Mouse (Mus musculus): ENCODE measurements around the gene Stab2. TPM values are rescaled to one million over a fixed set of nuclear protein-coding genes. Genes with fewer than 3 reads are reported as not detected.
A peak's percentile ranks its signal among the peaks of the same experiment; 100 is the strongest.

Stab2 gene
- 2.1 and 6.5 TPM in 2 replicates for total RNA-seq (2015; ENCODE audit: low replicate concordance)
- 1.5 and 2.0 TPM in 2 replicates for total RNA-seq (2017; ENCODE audit: low replicate concordance)

- no peak for ATAC-seq (replicated peaks; ENCODE audit: low FRiP score, poor library complexity, severe bottlenecking)
Observed at GRCm38 (mm10) chr10:87007385-87008214, at the start of gene Stab2. Gene Stab2 (minus strand): TSS chr10:87008025.

- no peak for ATAC-seq (replicated peaks; ENCODE audit: low FRiP score, poor library complexity, severe bottlenecking)
Observed at GRCm38 (mm10) chr10:87051714-87052113, 43.9 kb upstream of the Stab2 start.

- no peak for ATAC-seq (replicated peaks; ENCODE audit: low FRiP score, poor library complexity, severe bottlenecking)
Observed at GRCm38 (mm10) chr10:87049179-87049578, 41.4 kb upstream of the Stab2 start.

DNA sequence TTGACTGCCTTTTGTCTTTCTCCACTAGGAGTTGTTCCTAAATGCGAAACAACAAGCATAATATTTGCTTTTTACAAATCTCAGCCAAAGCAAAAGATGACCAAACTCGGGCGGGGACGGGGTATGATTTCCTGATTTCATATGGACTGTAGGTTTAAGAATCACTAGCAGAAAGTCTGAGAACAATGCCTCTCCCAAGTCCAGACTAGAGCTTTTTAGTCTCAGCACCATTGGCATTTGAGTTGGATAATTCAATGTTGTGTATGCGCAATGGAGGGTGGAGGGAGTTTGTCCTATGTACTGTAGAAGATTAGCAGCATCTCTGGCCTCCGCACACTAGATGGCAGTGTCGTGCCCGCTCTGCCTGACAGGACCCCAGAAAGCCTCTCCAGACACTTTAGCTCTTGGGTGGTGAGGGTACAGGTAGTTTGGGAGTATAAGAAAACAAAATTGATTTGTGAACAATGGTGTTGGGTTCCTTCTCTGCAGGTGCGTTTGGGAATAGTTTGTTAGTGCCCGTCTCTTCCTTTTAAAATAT is 39.2 kb upstream of the Stab2 start:
- ATAC-seq (replicated peaks; ENCODE audit: low FRiP score, poor library complexity, severe bottlenecking), result no peak

GRCm38 (mm10) chr10:87046469-87046868 is 38.6 kb upstream of the Stab2 start:
- ATAC-seq (replicated peaks; ENCODE audit: low FRiP score, poor library complexity, severe bottlenecking), result no peak

GRCm38 (mm10) chr10:87045273-87045672 is 37.4 kb upstream of the Stab2 start:
- no peak for ATAC-seq (replicated peaks; ENCODE audit: low FRiP score, poor library complexity, severe bottlenecking)

- ATAC-seq (replicated peaks; ENCODE audit: low FRiP score, poor library complexity, severe bottlenecking), result no peak
Observed at GRCm38 (mm10) chr10:87041265-87041664, 33.4 kb upstream of the Stab2 start.

DNA sequence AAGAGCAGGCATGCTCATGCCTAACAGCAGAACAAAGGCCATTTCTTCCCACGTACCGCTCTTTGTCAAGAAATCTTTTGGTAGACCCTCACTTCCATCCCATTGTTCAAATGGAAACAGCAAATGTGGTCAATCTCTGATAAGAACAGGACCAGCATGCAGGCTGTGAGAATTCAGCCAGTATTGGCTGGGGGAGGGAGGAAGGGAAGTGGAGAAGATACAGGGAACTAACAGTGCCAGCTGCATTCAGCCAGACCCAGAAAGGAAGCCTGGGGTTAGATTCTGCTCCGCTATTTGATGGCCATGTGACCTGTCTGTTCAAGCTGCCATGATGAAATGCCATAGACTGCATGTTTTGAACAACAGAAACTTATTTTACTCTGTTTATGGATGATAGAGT is 32.0 kb upstream of the Stab2 start:
- ATAC-seq (replicated peaks; ENCODE audit: low FRiP score, poor library complexity, severe bottlenecking), result no peak

DNA sequence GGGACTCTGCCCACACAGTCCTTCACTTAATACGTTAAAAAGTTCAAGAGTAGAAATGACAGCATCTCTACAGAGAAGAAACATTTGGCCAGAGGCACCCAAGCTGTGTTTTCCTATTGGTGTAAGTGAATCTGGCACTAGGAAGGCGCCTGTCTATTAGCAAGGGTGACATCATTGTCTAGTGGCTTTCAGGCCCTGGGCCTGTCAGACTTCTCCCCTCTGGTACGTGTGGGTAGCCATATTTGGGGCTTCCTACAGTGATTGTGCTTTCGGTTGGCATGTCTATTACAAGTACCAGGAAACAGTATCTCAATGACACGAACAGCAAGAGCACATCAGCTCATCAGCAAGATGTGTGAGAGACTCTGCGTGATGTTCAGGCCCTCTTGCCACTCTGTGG is 31.5 kb upstream of the Stab2 start:
- ATAC-seq (replicated peaks; ENCODE audit: low FRiP score, poor library complexity, severe bottlenecking), result no peak

DNA sequence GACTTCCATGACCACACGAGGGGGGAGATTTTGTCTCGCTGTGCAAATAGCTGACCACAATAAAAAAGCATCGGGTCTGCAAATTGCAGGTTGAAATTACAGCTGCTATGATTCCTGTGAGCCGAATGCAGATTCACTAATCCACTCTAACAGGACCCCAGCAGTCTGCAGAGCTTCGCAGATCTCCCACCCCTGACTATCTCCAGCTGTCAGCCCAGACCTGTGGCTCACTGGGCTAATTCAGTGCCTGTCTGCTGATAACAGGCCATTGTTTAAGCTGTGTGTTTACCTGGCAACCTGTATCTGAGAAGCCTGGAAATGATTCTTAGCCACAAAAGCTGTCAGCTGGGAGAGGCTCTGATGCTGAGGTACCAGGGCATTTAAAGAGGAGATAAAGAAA is 29.2 kb upstream of the Stab2 start:
- ATAC-seq (replicated peaks; ENCODE audit: low FRiP score, poor library complexity, severe bottlenecking), result no peak

DNA sequence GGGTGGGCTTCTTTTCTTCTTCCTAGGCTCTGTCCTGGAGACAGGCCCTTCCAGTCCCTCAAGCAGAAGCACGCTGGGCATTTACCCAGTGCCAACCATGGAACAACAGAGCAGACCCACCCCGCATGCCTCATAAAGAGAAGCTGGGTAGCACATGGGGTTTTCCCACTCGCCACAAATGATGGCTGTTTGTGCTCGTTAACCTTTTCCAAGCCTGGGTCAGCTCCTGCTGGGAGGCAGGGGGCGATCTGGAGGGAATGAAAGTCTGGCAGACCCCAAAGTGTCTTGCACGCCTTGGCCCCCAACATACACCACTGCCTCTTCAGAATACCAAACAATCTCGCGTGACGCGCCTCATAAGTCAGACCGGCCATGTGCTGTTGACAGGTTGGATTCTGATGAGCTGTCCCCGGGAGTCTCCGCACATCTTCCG is 28.5 kb upstream of the Stab2 start:
- no peak for ATAC-seq (replicated peaks; ENCODE audit: low FRiP score, poor library complexity, severe bottlenecking)

- ATAC-seq (replicated peaks; ENCODE audit: low FRiP score, poor library complexity, severe bottlenecking), result no peak
Observed at GRCm38 (mm10) chr10:87035866-87036265, 28.0 kb upstream of the Stab2 start.

DNA sequence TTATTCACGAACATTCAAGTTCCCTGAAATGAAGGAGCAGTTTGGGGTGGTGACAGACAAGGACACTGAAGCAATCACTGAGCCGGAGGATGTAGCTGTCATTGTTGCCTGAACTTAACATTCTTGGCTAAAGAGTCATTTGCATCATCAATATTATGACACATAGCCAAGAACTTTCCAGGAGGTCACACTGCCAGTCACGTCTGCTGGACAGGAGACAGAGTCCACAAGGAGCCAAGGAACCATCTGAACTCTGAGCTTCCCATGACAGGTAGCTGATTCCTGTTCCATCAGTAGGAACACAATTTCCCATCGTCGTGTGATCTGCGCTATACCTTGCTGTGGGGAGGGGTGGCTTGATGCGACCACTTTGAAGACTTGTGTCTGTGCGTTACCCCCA is 24.9 kb upstream of the Stab2 start:
- no peak for ATAC-seq (replicated peaks; ENCODE audit: low FRiP score, poor library complexity, severe bottlenecking)

GRCm38 (mm10) chr10:87024884-87025283 is 17.1 kb upstream of the Stab2 start:
- ATAC-seq (replicated peaks; ENCODE audit: low FRiP score, poor library complexity, severe bottlenecking), result 0 out of 2 replicates have a peak, but pooled peaks have one; percentile 52

DNA sequence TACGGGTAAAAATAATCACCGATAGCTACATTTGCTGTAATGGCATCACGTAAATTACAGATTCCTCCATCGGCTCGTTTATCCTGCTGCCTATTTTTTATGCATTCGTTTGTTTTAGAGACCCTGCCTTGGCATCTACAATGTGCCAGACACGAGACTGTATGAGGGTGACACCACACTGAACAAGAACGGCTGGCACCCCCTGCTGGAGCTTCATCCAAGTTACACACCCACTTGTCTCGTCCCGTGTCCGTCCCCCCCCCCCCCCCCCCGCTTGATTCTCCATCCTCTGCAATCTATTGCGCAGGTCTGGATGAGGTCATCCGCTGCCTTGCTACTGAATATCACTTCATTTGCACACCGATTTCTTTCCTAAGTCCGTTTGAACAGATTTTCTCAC is 12.9 kb upstream of the Stab2 start:
- ATAC-seq (replicated peaks; ENCODE audit: low FRiP score, poor library complexity, severe bottlenecking), result no peak

DNA sequence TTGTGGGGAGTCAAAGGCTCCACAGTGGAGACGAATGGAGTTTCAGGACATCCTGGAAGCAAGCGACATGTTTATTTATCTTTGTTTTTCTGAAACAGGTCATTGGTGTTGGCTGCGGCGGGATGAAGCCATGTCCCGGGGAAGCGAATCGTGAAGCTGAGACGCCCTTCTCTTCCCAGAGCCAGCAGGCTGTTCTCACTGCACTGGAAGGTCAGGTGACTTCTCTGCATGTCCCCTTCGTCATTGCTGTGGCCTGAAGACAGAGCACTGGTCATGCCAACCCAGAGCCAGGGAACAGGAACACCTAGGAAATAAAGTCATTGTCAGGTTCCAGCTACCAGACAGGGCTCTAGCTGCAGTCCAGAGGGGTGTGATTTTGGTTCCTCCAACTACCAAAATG is 11.1 kb upstream of the Stab2 start:
- ATAC-seq (replicated peaks; ENCODE audit: low FRiP score, poor library complexity, severe bottlenecking), result no peak

- no peak for ATAC-seq (replicated peaks; ENCODE audit: low FRiP score, poor library complexity, severe bottlenecking)
Observed at GRCm38 (mm10) chr10:87016151-87016692, 8.4 kb upstream of the Stab2 start.

DNA sequence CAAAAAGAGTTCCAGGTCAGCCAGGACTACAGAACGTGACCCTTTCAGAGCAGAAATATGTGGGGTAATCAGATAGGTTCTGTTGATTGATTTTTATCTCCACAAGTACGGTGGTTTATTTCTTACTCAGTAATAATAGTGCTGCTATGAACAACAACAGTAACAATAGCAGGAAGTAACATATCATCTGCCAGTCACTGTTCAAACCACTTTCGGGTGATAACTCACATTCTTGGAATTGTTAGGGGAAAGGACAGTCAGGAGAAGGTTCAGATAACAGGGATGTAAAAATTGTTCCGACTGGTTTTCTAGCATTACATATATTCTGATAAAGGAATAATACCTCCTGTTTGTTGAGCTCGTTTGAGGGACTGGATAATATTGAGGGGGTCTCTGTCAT is 7.6 kb upstream of the Stab2 start:
- ATAC-seq (replicated peaks; ENCODE audit: low FRiP score, poor library complexity, severe bottlenecking), result no peak

- ATAC-seq (replicated peaks; ENCODE audit: low FRiP score, poor library complexity, severe bottlenecking), result no peak
Observed at GRCm38 (mm10) chr10:87014391-87014965, 6.7 kb upstream of the Stab2 start.

DNA sequence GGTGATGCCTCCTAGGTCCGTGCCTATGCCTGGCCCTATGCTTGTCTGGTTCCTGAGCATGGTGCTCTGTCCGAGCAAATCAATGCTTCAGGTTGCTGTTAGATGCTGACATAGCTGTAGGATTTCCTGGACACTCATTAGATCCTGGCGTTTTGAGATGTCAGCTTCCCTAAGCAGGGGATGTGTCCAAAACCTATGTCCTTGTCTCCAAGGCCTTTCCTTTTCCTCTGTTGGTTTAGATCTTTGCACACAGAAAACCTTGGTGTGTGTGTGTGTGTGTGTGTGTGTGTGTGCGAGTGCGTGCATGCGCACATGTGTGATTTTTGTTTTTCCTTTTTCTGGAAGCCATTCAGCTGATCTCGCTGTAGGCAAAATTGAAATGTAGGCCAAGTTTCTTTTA is 4.3 kb upstream of the Stab2 start:
- ATAC-seq (replicated peaks; ENCODE audit: low FRiP score, poor library complexity, severe bottlenecking), result no peak

DNA sequence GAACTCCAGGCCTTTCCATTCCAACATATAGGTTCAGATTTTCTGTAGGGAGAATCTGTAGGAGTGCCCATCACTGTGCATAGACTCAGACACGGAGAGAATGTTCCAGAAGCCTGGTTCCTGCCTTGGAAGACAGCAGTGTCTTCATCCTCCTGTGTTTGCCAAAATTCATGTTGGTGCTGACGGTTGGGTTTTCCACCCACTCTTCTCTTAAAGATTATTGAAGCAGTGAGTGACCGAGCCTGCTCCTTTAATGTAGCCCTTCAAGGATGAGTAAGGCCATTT is 332 bp upstream of the Stab2 start:
- no peak for ATAC-seq (replicated peaks; ENCODE audit: low FRiP score, poor library complexity, severe bottlenecking)
